ENCODE assay signal across 15 mouse cellular contexts in genomic region chr5:92931298-92931697, GRCm38 (mm10).
DNase-seq lines count a peak whose midpoint lies in the region; ATAC-seq lines count a peak whose summit lies in the region.
"Had no signal": no experiment of that assay in that cellular context is flagged by ENCODE, and none has a peak within 500 bp of the region (broad histone marks: within the 10 kb centered on the region; RNA-seq: fewer than 3 reads in every experiment).

No protein-coding gene starts in this region.

- peak overlapping the region; percentile 62 for H3K27ac ChIP-seq in forebrain, embryonic 10.5 days
- H3K27ac ChIP-seq in forebrain, embryonic 14.5 days (ENCODE audit: low read depth, low read length), result no peak overlapping the region
- peak overlapping the region; percentile 48 for H3K27ac ChIP-seq in kidney, embryonic 15.5 days
- 0 out of 2 replicates have a peak overlapping the region, but pooled peaks have one; percentile 12 for H3K27ac ChIP-seq in brown adipose tissue, adult 24 weeks (replicated peaks; ENCODE audit: low read depth, low read length)
- no peak overlapping the region for H3K27ac ChIP-seq in limb, embryonic 11.5 days (replicated peaks; ENCODE audit: low read depth, low read length)
- H3K27ac ChIP-seq in liver, embryonic 11.5 days (ENCODE audit: low read depth, low read length), result no peak overlapping the region
- H3K27ac ChIP-seq: liver, embryonic 12.5 days; midbrain, embryonic 12.5 days had no signal

- no peak for DNase-seq in forebrain, embryonic 10.5 days (ENCODE audit: extremely low spot score, low spot score)
- no peak for DNase-seq in forebrain, embryonic 14.5 days (ENCODE audit: low spot score)
- no peak for DNase-seq in kidney, adult 18-20 months
- DNase-seq in limb, embryonic 11.5 days (ENCODE audit: low spot score), result peak; percentile 36
- DNase-seq in left cerebral cortex, adult 9 months (ENCODE audit: low spot score in 2 of 2), result no peak
- DNase-seq in liver, embryonic 11.5 days (ENCODE audit: low spot score), result no peak
- DNase-seq: cerebellum, postnatal 10 days; heart, postnatal 4 days; right cerebral cortex, postnatal 14 days had no signal

- H3K4me3 ChIP-seq in forebrain, embryonic 10.5 days, result no peak overlapping the region
- no peak overlapping the region for H3K4me3 ChIP-seq in forebrain, embryonic 14.5 days (ENCODE audit: low read depth, low read length)
- H3K4me3 ChIP-seq in kidney, embryonic 15.5 days (replicated peaks), result no peak overlapping the region
- H3K4me3 ChIP-seq in brown adipose tissue, adult 24 weeks (ENCODE audit: insufficient read depth, low read depth, low read length), result no peak overlapping the region
- no peak overlapping the region for H3K4me3 ChIP-seq in limb, embryonic 11.5 days (ENCODE audit: low read depth, low read length)
- no peak overlapping the region for H3K4me3 ChIP-seq in liver, embryonic 11.5 days (ENCODE audit: low read depth, low read length)
- H3K4me3 ChIP-seq: erythroblast, embryonic 14.5 days; liver, embryonic 12.5 days; midbrain, embryonic 12.5 days had no signal

- H3K4me2 ChIP-seq in forebrain, embryonic 14.5 days (ENCODE audit: low read length), result no peak overlapping the region
- no peak overlapping the region for H3K4me2 ChIP-seq in kidney, embryonic 15.5 days
- no peak overlapping the region for H3K4me2 ChIP-seq in limb, embryonic 11.5 days (ENCODE audit: low read depth, severe bottlenecking)
- H3K4me2 ChIP-seq in liver, embryonic 11.5 days, result no peak overlapping the region
- H3K4me2 ChIP-seq: liver, embryonic 12.5 days; midbrain, embryonic 12.5 days had no signal

- H3K27me3 ChIP-seq in forebrain, embryonic 10.5 days (ENCODE audit: poor library complexity, severe bottlenecking), result no peaks in the 10 kb centered on the region
- H3K27me3 ChIP-seq in forebrain, embryonic 14.5 days (replicated peaks; ENCODE audit: control insufficient read depth, insufficient read depth, low read length), result no peaks in the 10 kb centered on the region
- no peaks in the 10 kb centered on the region for H3K27me3 ChIP-seq in kidney, embryonic 15.5 days
- no peaks in the 10 kb centered on the region for H3K27me3 ChIP-seq in limb, embryonic 11.5 days (ENCODE audit: control insufficient read depth, insufficient read depth, low read length)
- H3K27me3 ChIP-seq in liver, embryonic 11.5 days (replicated peaks; ENCODE audit: control insufficient read depth, insufficient read depth, low read length), result no peaks in the 10 kb centered on the region
- H3K27me3 ChIP-seq: liver, embryonic 12.5 days; midbrain, embryonic 12.5 days had no signal

- H3K9ac ChIP-seq in forebrain, embryonic 14.5 days (ENCODE audit: low read length), result no peak overlapping the region
- no peak overlapping the region for H3K9ac ChIP-seq in kidney, embryonic 15.5 days
- H3K9ac ChIP-seq in limb, embryonic 11.5 days (ENCODE audit: low read length), result no peak overlapping the region
- no peak overlapping the region for H3K9ac ChIP-seq in liver, embryonic 11.5 days (ENCODE audit: low read depth, low read length)
- H3K9ac ChIP-seq: liver, embryonic 12.5 days; midbrain, embryonic 12.5 days had no signal

- no peak for ATAC-seq in forebrain, embryonic 14.5 days
- ATAC-seq in kidney, embryonic 15.5 days (replicated peaks; ENCODE audit: low FRiP score), result peak; percentile 61
- ATAC-seq in limb, embryonic 11.5 days (ENCODE audit: insufficient number of reproducible peaks, low FRiP score, low TSS enrichment, low read depth), result no peak
- no peak for ATAC-seq in liver, embryonic 11.5 days (replicated peaks; ENCODE audit: low FRiP score)
- ATAC-seq: activated CD4-positive, CD25-positive, alpha-beta regulatory T cell, adult 4 months; liver, embryonic 12.5 days had no signal

- H3K36me3 ChIP-seq in forebrain, embryonic 10.5 days (replicated peaks), result peaks cover 79% of the 10 kb centered on the region
- H3K36me3 ChIP-seq in forebrain, embryonic 14.5 days (ENCODE audit: control insufficient read depth, insufficient read depth, low read length), result no peaks in the 10 kb centered on the region; the same call in 1 of the 2 replicates
- peaks cover 24% of the 10 kb centered on the region for H3K36me3 ChIP-seq in kidney, embryonic 15.5 days
- H3K36me3 ChIP-seq in limb, embryonic 11.5 days (ENCODE audit: control insufficient read depth, insufficient read depth, low read length), result no peaks in the 10 kb centered on the region
- no peaks in the 10 kb centered on the region for H3K36me3 ChIP-seq in liver, embryonic 11.5 days (ENCODE audit: control insufficient read depth, insufficient read depth, low read length)
- H3K36me3 ChIP-seq: liver, embryonic 12.5 days had no signal

- 81% methylated on average over 16 of the region's 16 CpGs for WGBS in forebrain, embryonic 10.5 days
- WGBS in forebrain, embryonic 14.5 days, result 73% methylated on average over 16 of the region's 16 CpGs
- WGBS in kidney, embryonic 15.5 days, result 22% methylated on average over 16 of the region's 16 CpGs
- WGBS in limb, embryonic 11.5 days, result 24% methylated on average over 16 of the region's 16 CpGs
- 52% methylated on average over 16 of the region's 16 CpGs for WGBS in liver, embryonic 11.5 days

- no peaks in the 10 kb centered on the region for H3K9me3 ChIP-seq in forebrain, embryonic 10.5 days
- H3K9me3 ChIP-seq in forebrain, embryonic 14.5 days (replicated peaks; ENCODE audit: control insufficient read depth, low read length), result no peaks in the 10 kb centered on the region
- no peaks in the 10 kb centered on the region for H3K9me3 ChIP-seq in kidney, embryonic 15.5 days (replicated peaks)
- no peaks in the 10 kb centered on the region for H3K9me3 ChIP-seq in limb, embryonic 11.5 days (ENCODE audit: control insufficient read depth, low read length)
- H3K9me3 ChIP-seq in liver, embryonic 11.5 days (ENCODE audit: control insufficient read depth, low read length), result no peaks in the 10 kb centered on the region
- H3K9me3 ChIP-seq: liver, embryonic 12.5 days; midbrain, embryonic 12.5 days had no signal

- peaks cover 32% of the 10 kb centered on the region for H3K4me1 ChIP-seq in forebrain, embryonic 10.5 days
- no peaks in the 10 kb centered on the region for H3K4me1 ChIP-seq in forebrain, embryonic 14.5 days (ENCODE audit: control insufficient read depth, insufficient read depth, low read length)
- peaks cover 43% of the 10 kb centered on the region for H3K4me1 ChIP-seq in kidney, embryonic 15.5 days
- H3K4me1 ChIP-seq in brown adipose tissue, adult 24 weeks (ENCODE audit: control insufficient read depth, insufficient read depth, insufficient read length, low read length), result peaks cover 12% of the 10 kb centered on the region; the same call in 1 of the 2 replicates
- H3K4me1 ChIP-seq in limb, embryonic 11.5 days (ENCODE audit: control insufficient read depth, insufficient read depth, low read length), result no peaks in the 10 kb centered on the region
- no peaks in the 10 kb centered on the region for H3K4me1 ChIP-seq in liver, embryonic 11.5 days (replicated peaks; ENCODE audit: control insufficient read depth, insufficient read depth, low read length)
- H3K4me1 ChIP-seq: liver, embryonic 12.5 days had no signal

Comparison
In these comparisons a context has a peak if more than half of its experiments do, and no peak if none do; other contexts are left out.
1. H3K27ac ChIP-seq: peak in forebrain, embryonic 10.5 days (single experiment), kidney, embryonic 15.5 days (single experiment) and brown adipose tissue, adult 24 weeks (single experiment); none in forebrain, embryonic 14.5 days (single experiment), limb, embryonic 11.5 days (single experiment) and liver, embryonic 11.5 days (single experiment).